Mouse (Mus musculus) neural tube, embryonic 11.5 days (tissue): ENCODE results near the gene Arhgap9. TPM values are rescaled to one million over a fixed set of nuclear protein-coding genes. Genes with fewer than 3 reads are reported as not detected.

Experiments
- ATAC-seq: fragments of 200-750 bp; cut with Nextera tagmentation; 2 replicates; pipeline ENCODE4 v1.8.0; 2017; ENCODE audit warnings: moderate number of reproducible peaks, mild to moderate bottlenecking, moderate TSS enrichment, moderate library complexity; ENCODE audit not compliant: insufficient read depth, low FRiP score, low TSS enrichment
- DNase-seq: peaks from one replicate; pipeline ENCODE4 v3.0.0-alpha.2; 2015; ENCODE audit warnings: low spot score
- H3K27ac ChIP-seq: fragments of 300-500 bp; sonication (generic); 2 replicates; pipeline ENCODE4 v1.5.1; 2014; ENCODE audit warnings: low read depth, mild to moderate bottlenecking, low read length
- H3K27me3 ChIP-seq: fragments of 300-500 bp; sonication (generic); 2 replicates; pipeline ENCODE4 v1.6.1; 2014; ENCODE audit warnings: mild to moderate bottlenecking, low read length, mixed read lengths; ENCODE audit not compliant: control insufficient read depth, insufficient read depth
- H3K36me3 ChIP-seq: fragments of 300-500 bp; sonication (generic); 2 replicates; pipeline ENCODE4 v1.6.1; 2014; ENCODE audit warnings: mild to moderate bottlenecking, low read length, moderate library complexity, mixed read lengths; ENCODE audit not compliant: control insufficient read depth, insufficient read depth
- H3K4me1 ChIP-seq: fragments of 300-500 bp; sonication (generic); 2 replicates; pipeline ENCODE4 v1.6.1; 2014; ENCODE audit warnings: low read length, mixed read lengths; ENCODE audit not compliant: control insufficient read depth, insufficient read depth
- H3K4me2 ChIP-seq: fragments of 300-500 bp; sonication (generic); 2 replicates; pipeline ENCODE4 v1.6.1; 2014; ENCODE audit warnings: low read depth, mild to moderate bottlenecking, moderate library complexity
- H3K4me3 ChIP-seq: fragments of 300-500 bp; sonication (generic); 2 replicates; pipeline ENCODE4 v1.5.1; 2014; ENCODE audit warnings: low read depth, low read length
- H3K9ac ChIP-seq: fragments of 300-500 bp; sonication (generic); 2 replicates; pipeline ENCODE4 v1.6.1; 2014; ENCODE audit warnings: mild to moderate bottlenecking, low read length
- H3K9me3 ChIP-seq: fragments of 300-500 bp; sonication (generic); 2 replicates; pipeline ENCODE4 v1.6.1; 2016; ENCODE audit warnings: low read length; ENCODE audit not compliant: control insufficient read depth
- WGBS: fragments of 180-500 bp; shearing (Covaris S2); extraction: QIAGEN DNeasy Blood & Tissue Kit; methylation state at CpG from one replicate; pipeline ENCODE4 v1.1.7; 2014; 5-methylcytosine and 5-hydroxymethylcytosine counted together
- polyA plus RNA-seq: library from polyadenylated mRNA; unstranded; fragments of >200 nt; fragmentation: Nextera tagmentation; extraction: Ambion mirVana; gene quantifications from 2 replicates; pipeline ENCODE4 v1.2.1, GENCODE M21; 2014

The Arhgap9 gene
- polyA plus RNA-seq = 1.1 and 1.8 TPM in 2 replicates

GRCm38 (mm10) chr10:127321621-127322020, at the start of gene Arhgap9:
Gene Arhgap9, plus strand, starts transcription at chr10:127321964.
- H3K27me3 ChIP-seq = peaks cover 19% of the 10 kb centered on the region
- H3K4me3 ChIP-seq = no peak within 1 kb of the TSS
- peaks cover 2% of the 10 kb centered on the region for H3K4me1 ChIP-seq
- ATAC-seq (no peak), DNase-seq (peak; percentile 3)
- H3K9ac ChIP-seq = no peak within 1 kb of the TSS
- H3K27ac ChIP-seq = no peak within 1 kb of the TSS
- WGBS = 83% methylated on average over 3 of the region's 3 CpGs
- no peaks in the 10 kb centered on the region for H3K36me3 ChIP-seq
- no peaks in the 10 kb centered on the region for H3K9me3 ChIP-seq
- no peak within 1 kb of the TSS for H3K4me2 ChIP-seq

GRCm38 (mm10) chr10:127272371-127272770, 49.4 kb upstream of the Arhgap9 start:
- Histone ChIP-seq H3K4me3 (no peak overlapping the region), H3K27me3 (no peaks in the 10 kb centered on the region), H3K9ac (no peak overlapping the region), H3K4me1 (peaks cover 7% of the 10 kb centered on the region), H3K27ac (no peak overlapping the region), H3K9me3 (no peaks in the 10 kb centered on the region), H3K4me2 (no peak overlapping the region), H3K36me3 (peaks cover 11% of the 10 kb centered on the region)
- ATAC-seq (no peak), DNase-seq (no peak)
- WGBS = 89% methylated on average over 5 of the region's 5 CpGs

- ATAC-seq (no peak), DNase-seq (no peak)
- no peak overlapping the region for H3K4me3 ChIP-seq
- no peaks in the 10 kb centered on the region; the same call in 1 of the 2 replicates for H3K4me1 ChIP-seq
- no peaks in the 10 kb centered on the region for H3K9me3 ChIP-seq
- WGBS = 93% methylated on average over 11 of the region's 11 CpGs
- H3K9ac ChIP-seq = no peak overlapping the region
- no peaks in the 10 kb centered on the region for H3K27me3 ChIP-seq
- H3K4me2 ChIP-seq = no peak overlapping the region
- no peak overlapping the region for H3K27ac ChIP-seq
- peaks cover 18% of the 10 kb centered on the region for H3K36me3 ChIP-seq
Measured at GRCm38 (mm10) chr10:127274261-127275022, 47.3 kb upstream of the Arhgap9 start.

GRCm38 (mm10) chr10:127279730-127280129, 42.0 kb upstream of the Arhgap9 start:
- ATAC-seq = no peak
- no peak for DNase-seq
- WGBS = 90% methylated on average over 2 of the region's 2 CpGs
- no peak overlapping the region for H3K4me3 ChIP-seq
- H3K27me3 ChIP-seq = no peaks in the 10 kb centered on the region
- H3K36me3 ChIP-seq = peaks cover 47% of the 10 kb centered on the region
- no peak overlapping the region for H3K27ac ChIP-seq
- no peaks in the 10 kb centered on the region for H3K4me1 ChIP-seq
- H3K9me3 ChIP-seq = no peaks in the 10 kb centered on the region
- H3K4me2 ChIP-seq = no peak overlapping the region
- H3K9ac ChIP-seq = no peak overlapping the region

GRCm38 (mm10) chr10:127281316-127281715, 40.4 kb upstream of the Arhgap9 start:
- no peaks in the 10 kb centered on the region for H3K9me3 ChIP-seq
- H3K9ac ChIP-seq = no peak overlapping the region
- 91% methylated on average over 8 of the region's 8 CpGs for WGBS
- no peak overlapping the region for H3K4me2 ChIP-seq
- H3K27ac ChIP-seq = no peak overlapping the region
- H3K36me3 ChIP-seq = peaks cover 50% of the 10 kb centered on the region
- H3K27me3 ChIP-seq = no peaks in the 10 kb centered on the region
- DNase-seq = no peak
- H3K4me1 ChIP-seq = peaks cover 2% of the 10 kb centered on the region
- H3K4me3 ChIP-seq = no peak overlapping the region
- ATAC-seq = no peak

GRCm38 (mm10) chr10:127282620-127283215, 39.0 kb upstream of the Arhgap9 start:
- Histone ChIP-seq H3K9ac (no peak overlapping the region), H3K4me3 (no peak overlapping the region), H3K36me3 (peaks cover 49% of the 10 kb centered on the region), H3K4me2 (no peak overlapping the region), H3K27ac (no peak overlapping the region), H3K4me1 (peaks cover 16% of the 10 kb centered on the region), H3K27me3 (no peaks in the 10 kb centered on the region), H3K9me3 (no peaks in the 10 kb centered on the region)
- DNase-seq = no peak
- 86% methylated on average over 13 of the region's 13 CpGs for WGBS
- ATAC-seq = no peak

GRCm38 (mm10) chr10:127284105-127284622, 37.6 kb upstream of the Arhgap9 start:
- no peak for ATAC-seq
- Histone ChIP-seq H3K4me3 (no peak overlapping the region), H3K9me3 (no peaks in the 10 kb centered on the region), H3K27me3 (no peaks in the 10 kb centered on the region), H3K4me1 (peaks cover 19% of the 10 kb centered on the region), H3K27ac (no peak overlapping the region), H3K9ac (no peak overlapping the region), H3K36me3 (peaks cover 40% of the 10 kb centered on the region), H3K4me2 (no peak overlapping the region)
- no peak for DNase-seq
- WGBS = 93% methylated on average over 7 of the region's 7 CpGs

GRCm38 (mm10) chr10:127284724-127285500, 36.9 kb upstream of the Arhgap9 start:
- H3K9ac ChIP-seq = no peak overlapping the region
- no peak for ATAC-seq

More at GRCm38 (mm10) chr10:127284724-127285500, 36.9 kb upstream of the Arhgap9 start:
- peaks cover 23% of the 10 kb centered on the region for H3K4me1 ChIP-seq
- H3K4me2 ChIP-seq = no peak overlapping the region
- H3K27ac ChIP-seq = no peak overlapping the region; the same call in 1 of the 2 replicates
- no peaks in the 10 kb centered on the region for H3K9me3 ChIP-seq
- H3K27me3 ChIP-seq = no peaks in the 10 kb centered on the region
- 85% methylated on average over 10 of the region's 11 CpGs for WGBS
- peaks cover 37% of the 10 kb centered on the region for H3K36me3 ChIP-seq
- H3K4me3 ChIP-seq = no peak overlapping the region
- no peak for DNase-seq
